Mouse (Mus musculus): ENCODE data around the gene Pptc7.

DNA sequence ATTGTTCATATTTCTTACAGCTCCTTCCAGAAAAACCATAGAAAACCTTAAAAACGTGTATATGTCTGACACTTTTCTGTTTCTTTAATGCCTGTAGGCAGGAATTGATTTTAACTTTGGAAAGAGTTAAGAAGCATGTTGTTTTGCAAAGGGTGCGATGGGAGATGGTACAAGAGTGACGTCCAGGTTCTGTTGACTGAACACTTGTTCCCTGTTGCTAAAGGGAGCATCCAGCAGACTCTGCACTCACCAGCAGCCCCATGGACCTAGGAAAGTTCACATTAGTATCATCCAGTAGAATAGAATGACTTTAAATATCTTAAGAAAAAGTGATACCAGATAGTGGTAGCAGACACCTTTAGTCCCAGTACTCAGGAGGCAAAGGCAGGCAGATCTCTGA is 22.4 kb downstream of the Pptc7 start:
- no peak for TF ChIP-seq USF1 (IDR thresholded peaks at IDR 0.05; ENCODE audit: low read depth)
- TF ChIP-seq CTCF (IDR thresholded peaks at IDR 0.05; ENCODE audit: control insufficient read depth, insufficient read depth, insufficient read length): no peak
- TF ChIP-seq CEBPB (IDR thresholded peaks at IDR 0.05; ENCODE audit: low read depth): no peak

All from C2C12 (cell line).